Mouse (Mus musculus) midbrain, postnatal 0 days (tissue): ENCODE results near the gene Tmem189. TPM values are rescaled to one million over a fixed set of nuclear protein-coding genes. Genes with fewer than 3 reads are reported as not detected.

Experiments
- ATAC-seq: fragments of 200-750 bp; cut with Nextera tagmentation; 2 replicates; pipeline ENCODE4 v1.8.0; 2017; ENCODE audit warnings: moderate number of reproducible peaks, mild to moderate bottlenecking, moderate TSS enrichment, moderate library complexity; ENCODE audit not compliant: low FRiP score
- DNase-seq: peaks from one replicate; pipeline ENCODE4 v3.0.0-alpha.2; 2015; ENCODE audit warnings: low spot score
- H3K27ac ChIP-seq: fragments of 300-500 bp; sonication (generic); 2 replicates; pipeline ENCODE4 v1.5.1; 2014; ENCODE audit warnings: low read depth, mild to moderate bottlenecking, low read length, mixed read lengths
- H3K27me3 ChIP-seq: fragments of 300-500 bp; sonication (generic); 2 replicates; pipeline ENCODE4 v1.6.1; 2014; ENCODE audit warnings: low read length, control low read depth, mixed read lengths; ENCODE audit not compliant: insufficient read depth
- H3K36me3 ChIP-seq: fragments of 300-500 bp; sonication (generic); 2 replicates; pipeline ENCODE4 v1.6.1; 2014; ENCODE audit warnings: low read length, control low read depth, mixed read lengths; ENCODE audit not compliant: insufficient read depth
- H3K4me1 ChIP-seq: fragments of 300-500 bp; sonication (generic); 2 replicates; pipeline ENCODE4 v1.6.1; 2014; ENCODE audit warnings: mild to moderate bottlenecking, control low read depth, antibody characterized with exemption, low read length, mixed read lengths; ENCODE audit not compliant: insufficient read depth
- H3K4me2 ChIP-seq: fragments of 300-500 bp; sonication (generic); 2 replicates; pipeline ENCODE4 v1.6.1; 2014; ENCODE audit warnings: low read depth, mild to moderate bottlenecking, low read length, mixed read lengths; ENCODE audit not compliant: poor library complexity, severe bottlenecking
- H3K4me3 ChIP-seq: fragments of 300-500 bp; sonication (generic); 2 replicates; pipeline ENCODE4 v1.5.1; 2014; ENCODE audit warnings: low read depth, mild to moderate bottlenecking, low read length, moderate library complexity
- H3K9ac ChIP-seq: fragments of 300-500 bp; sonication (generic); replicated peaks from 2 replicates; pipeline ENCODE4 v1.6.1; 2014; ENCODE audit warnings: mild to moderate bottlenecking, low read length, moderate library complexity, mixed read lengths; ENCODE audit not compliant: poor library complexity, severe bottlenecking
- H3K9me3 ChIP-seq: fragments of 300-500 bp; sonication (generic); 2 replicates; pipeline ENCODE4 v1.6.1; 2016; ENCODE audit warnings: low read length, control low read depth
- CTCF ChIP-seq: IDR thresholded peaks from 2 replicates; pipeline ENCODE4 v1.5.1; 2016; ENCODE audit warnings: antibody characterized with exemption, mild to moderate bottlenecking
- WGBS: fragments of 180-500 bp; shearing (Covaris S2); extraction: QIAGEN DNeasy Blood & Tissue Kit; methylation state at CpG from one replicate; pipeline ENCODE4 v1.1.7; 2014; 5-methylcytosine and 5-hydroxymethylcytosine counted together
- polyA plus RNA-seq: library from polyadenylated mRNA; unstranded; fragments of >200 nt; fragmentation: Nextera tagmentation; extraction: Ambion mirVana; gene quantifications from 2 replicates; pipeline ENCODE4 v1.2.1, GENCODE M21; 2015
- total RNA-seq: library from RNA; depleted of rRNA; stranded (reverse); fragments of >200 nt; gene quantifications from 2 replicates; pipeline ENCODE4 v1.2.3, GENCODE M21; 2014

The Tmem189 gene
- total and polyA plus RNA-seq, 2 experiments from 2014 or later, result 33.5 to 65.9 TPM

GRCm38 (mm10) chr2:167661270-167662203 is 28.1 kb downstream of the Tmem189 start, which contains the start of gene Gm20431:
Gene Gm20431, minus strand, starts transcription at chr2:167661496.
- Histone ChIP-seq H3K4me1 (peaks cover 11% of the 10 kb centered on the region), H3K4me2 (peak within 1 kb of the TSS; percentile 94), H3K9me3 (no peaks in the 10 kb centered on the region), H3K4me3 (peak within 1 kb of the TSS; percentile 78), H3K36me3 (0 out of 2 replicates have a peak, but pooled peaks cover 3% of the 10 kb centered on the region), H3K27ac (peak within 1 kb of the TSS; percentile 72), H3K27me3 (no peaks in the 10 kb centered on the region), H3K9ac (peak within 1 kb of the TSS; percentile 81)
- under 1% methylated on average over 95 of the region's 110 CpGs for WGBS
- TF ChIP-seq CTCF, result 0 out of 2 replicates have a peak, but pooled peaks have one; percentile 5
- DNase-seq (peak; percentile 96), ATAC-seq (peak; percentile 94)

GRCm38 (mm10) chr2:167660611-167660971 is 29.0 kb downstream of the Tmem189 start:
- H3K36me3 ChIP-seq, result 0 out of 2 replicates have a peak, but pooled peaks cover 3% of the 10 kb centered on the region
- DNase-seq (peak; percentile 35), ATAC-seq (peak; percentile 25)
- 1% methylated on average over 12 of the region's 12 CpGs for WGBS
- H3K4me2 ChIP-seq, result peak overlapping the region; percentile 94
- no peaks in the 10 kb centered on the region for H3K27me3 ChIP-seq
- no peak for TF ChIP-seq CTCF
- peak overlapping the region; percentile 78 for H3K4me3 ChIP-seq
- peak overlapping the region; percentile 18; the same call in 1 of the 2 replicates for H3K27ac ChIP-seq
- peak overlapping the region; percentile 81 for H3K9ac ChIP-seq
- H3K9me3 ChIP-seq, result no peaks in the 10 kb centered on the region
- peaks cover 11% of the 10 kb centered on the region for H3K4me1 ChIP-seq

GRCm38 (mm10) chr2:167659847-167660610 is 29.6 kb downstream of the Tmem189 start:
- WGBS, result 24% methylated on average over 13 of the region's 13 CpGs
- ATAC-seq (no peak), DNase-seq (peak; percentile 36)
- 0 out of 2 replicates have a peak, but pooled peaks cover 3% of the 10 kb centered on the region for H3K36me3 ChIP-seq
- H3K27ac ChIP-seq, result peak overlapping the region; percentile 18; the same call in 1 of the 2 replicates
- H3K27me3 ChIP-seq, result no peaks in the 10 kb centered on the region
- H3K4me2 ChIP-seq, result peak overlapping the region; percentile 94
- TF ChIP-seq CTCF, result no peak
- H3K4me3 ChIP-seq, result peak overlapping the region; percentile 78
- peak overlapping the region; percentile 81 for H3K9ac ChIP-seq
- H3K4me1 ChIP-seq, result peaks cover 11% of the 10 kb centered on the region
- no peaks in the 10 kb centered on the region for H3K9me3 ChIP-seq

DNA sequence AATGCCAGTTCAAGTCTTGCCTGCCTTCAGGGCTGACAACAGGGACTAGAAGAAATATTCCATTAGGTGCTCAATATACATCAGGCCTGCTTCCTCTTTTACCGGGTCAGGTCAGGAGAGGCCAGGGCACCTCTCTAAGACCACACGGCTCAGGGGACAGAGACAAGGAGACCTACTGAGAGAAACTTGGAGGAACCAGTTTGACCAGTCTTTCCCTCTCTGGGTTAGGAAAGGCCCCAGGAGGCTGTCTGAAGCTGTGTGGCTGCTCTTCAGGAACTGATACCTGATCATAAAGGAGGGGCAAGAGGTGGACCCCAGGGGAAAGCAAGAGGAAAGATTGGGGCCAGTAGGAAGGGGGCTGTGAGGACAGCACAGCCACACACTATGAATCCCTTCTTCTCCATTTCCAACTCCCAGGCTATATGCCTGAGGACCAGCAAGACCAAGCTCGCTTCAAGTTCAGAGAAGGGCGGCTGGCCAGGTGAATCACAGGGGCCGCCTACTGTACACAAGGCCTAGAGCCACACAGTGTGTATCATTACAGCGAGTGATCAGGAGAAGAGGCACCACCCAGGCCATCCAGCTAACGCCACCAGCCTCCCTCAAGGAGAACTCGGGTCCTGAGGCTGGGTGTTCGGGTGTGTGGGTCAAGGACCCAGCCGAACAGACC is 30.3 kb downstream of the Tmem189 start:
- DNase-seq, result no peak
- peak overlapping the region; percentile 94 for H3K4me2 ChIP-seq
- H3K4me1 ChIP-seq, result peaks cover 11% of the 10 kb centered on the region
- no peak for TF ChIP-seq CTCF
- H3K27ac ChIP-seq, result no peak overlapping the region
- H3K36me3 ChIP-seq, result peaks cover 4% of the 10 kb centered on the region; the same call in 1 of the 2 replicates
- no peak overlapping the region for H3K9ac ChIP-seq
- no peaks in the 10 kb centered on the region for H3K27me3 ChIP-seq
- no peak for ATAC-seq
- H3K4me3 ChIP-seq, result peak overlapping the region; percentile 78; the same call in 1 of the 2 replicates
- WGBS, result 78% methylated on average over 10 of the region's 10 CpGs
- H3K9me3 ChIP-seq, result no peaks in the 10 kb centered on the region

DNA sequence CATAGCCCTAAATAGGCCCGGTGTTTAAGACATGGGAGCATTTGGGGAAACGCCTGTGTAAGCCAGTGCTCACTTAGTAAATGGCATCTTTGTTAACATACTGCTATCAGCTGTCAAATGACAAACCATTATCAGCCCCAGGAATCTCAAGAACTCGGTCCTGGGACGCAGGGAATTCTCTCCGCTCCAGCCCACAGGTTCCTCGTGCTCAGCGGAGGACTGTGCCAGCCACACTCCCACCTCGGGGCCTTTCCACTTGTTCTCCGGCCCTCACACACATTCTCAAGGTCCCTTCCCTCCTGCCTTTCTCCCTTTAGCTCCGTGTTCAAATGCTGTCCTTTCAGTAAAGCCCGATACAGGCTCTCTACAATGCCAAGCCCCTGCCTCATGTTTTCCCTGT is 30.9 kb downstream of the Tmem189 start:
- peaks cover 10% of the 10 kb centered on the region for H3K36me3 ChIP-seq
- DNase-seq (no peak), ATAC-seq (no peak)
- no peaks in the 10 kb centered on the region for H3K27me3 ChIP-seq
- TF ChIP-seq CTCF, result no peak
- H3K9ac ChIP-seq, result no peak overlapping the region
- WGBS, result 89% methylated on average over 11 of the region's 11 CpGs
- no peaks in the 10 kb centered on the region for H3K9me3 ChIP-seq
- no peak overlapping the region for H3K4me2 ChIP-seq
- H3K27ac ChIP-seq, result no peak overlapping the region
- no peak overlapping the region for H3K4me3 ChIP-seq
- peaks cover 11% of the 10 kb centered on the region for H3K4me1 ChIP-seq
